Mouse (Mus musculus): ENCODE measurements around the gene Trim63. TPM values are rescaled to one million over a fixed set of nuclear protein-coding genes. Genes with fewer than 3 reads are reported as not detected.
"Not testable (repeated sequence)": the region's sequence is repeated elsewhere in the genome, so short reads cannot be mapped to it uniquely, and the experiment has no call there.

The Trim63 gene
- polyA plus RNA-seq, 1 experiment = 0.46 TPM

DNA sequence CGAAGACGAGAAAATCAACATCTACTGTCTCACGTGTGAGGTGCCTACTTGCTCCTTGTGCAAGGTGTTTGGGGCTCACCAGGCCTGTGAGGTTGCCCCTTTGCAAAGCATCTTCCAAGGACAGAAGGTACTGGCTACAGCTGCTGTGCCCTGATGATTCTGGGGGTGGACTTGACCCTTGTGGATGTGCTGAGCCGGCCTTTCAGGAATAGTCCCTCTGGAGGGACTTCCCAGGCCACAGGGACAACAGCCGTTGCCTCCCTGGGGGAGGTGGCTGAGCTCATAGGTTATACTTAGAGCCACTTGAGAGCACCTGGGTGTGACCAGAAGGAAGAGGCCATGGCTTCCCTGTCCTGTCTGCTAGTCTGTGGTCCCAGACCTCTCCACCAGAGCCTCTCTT, 4.8 kb downstream of the Trim63 start:
- 79% methylated on average over 5 of the region's 5 CpGs for WGBS
- Histone ChIP-seq H3K27ac (ENCODE audit: insufficient read depth, low read depth, low read length) (no peak overlapping the region), H3K27me3 (ENCODE audit: control insufficient read depth, insufficient read depth, low read length) (no peaks in the 10 kb centered on the region), H3K4me1 (ENCODE audit: control insufficient read depth, insufficient read depth, insufficient read length, low read length) (peaks cover 2% of the 10 kb centered on the region), H3K36me3 (ENCODE audit: control insufficient read depth, insufficient read depth, low read length) (no peaks in the 10 kb centered on the region), H3K4me3 (ENCODE audit: low read depth, low read length) (no peak overlapping the region)
- TF ChIP-seq CTCF (IDR thresholded peaks at IDR 0.05; ENCODE audit: extremely low read depth, insufficient read length, insufficient replicate concordance, low read depth, low read length) (no peak), POLR2A (IDR thresholded peaks at IDR 0.05; ENCODE audit: low read depth, low read length) (no peak)

DNA sequence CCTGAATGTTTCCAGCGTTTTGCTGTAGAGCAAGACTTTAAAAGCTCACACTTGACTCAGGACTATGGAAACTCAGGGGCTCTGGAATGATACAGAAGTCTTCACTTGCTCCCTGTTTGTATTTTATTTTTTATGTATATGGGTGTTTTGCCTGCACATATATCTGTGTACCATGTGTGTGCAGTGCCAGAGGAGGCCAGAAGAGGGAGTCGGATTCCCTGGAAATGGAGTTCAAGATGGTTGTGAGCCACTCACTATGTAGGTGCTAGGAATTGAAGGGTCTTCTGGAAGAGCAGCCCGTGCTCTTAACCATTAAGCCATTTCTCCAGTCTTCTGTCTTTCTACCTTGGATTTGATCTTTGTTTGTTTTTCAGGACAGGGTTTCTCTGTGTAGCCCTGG, 6.6 kb downstream of the Trim63 start:
- TF ChIP-seq POLR2A (IDR thresholded peaks at IDR 0.05; ENCODE audit: low read depth, low read length) = no peak
- TF ChIP-seq CTCF (IDR thresholded peaks at IDR 0.05; ENCODE audit: extremely low read depth, insufficient read length, insufficient replicate concordance, low read depth, low read length) = no peak
- 71% methylated on average over 3 of the region's 3 CpGs for WGBS

DNA sequence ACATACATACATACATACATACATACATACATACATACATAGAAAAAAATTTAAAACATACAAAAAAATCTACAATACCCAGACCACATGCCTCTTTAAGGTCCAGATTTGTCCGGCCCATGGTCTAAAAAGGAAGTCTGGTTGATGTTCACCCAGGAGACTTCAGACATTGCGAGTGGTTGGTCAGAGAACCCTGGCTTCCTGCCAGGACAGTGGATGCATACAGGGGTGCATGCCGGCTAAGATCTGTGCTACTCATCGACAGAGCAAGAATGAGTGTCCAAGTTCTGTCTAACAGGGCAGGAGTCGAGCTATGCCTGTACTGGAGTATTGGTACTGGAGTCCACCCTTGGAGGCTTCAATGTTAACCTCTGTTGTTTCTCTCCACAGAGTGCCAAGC, 9.7 kb downstream of the Trim63 start:
- TF ChIP-seq CTCF (IDR thresholded peaks at IDR 0.05; ENCODE audit: extremely low read depth, insufficient read length, insufficient replicate concordance, low read depth, low read length) = no peak
- TF ChIP-seq POLR2A (IDR thresholded peaks at IDR 0.05; ENCODE audit: low read depth, low read length) = no peak
- no peaks in the 10 kb centered on the region for H3K36me3 ChIP-seq (ENCODE audit: control insufficient read depth, insufficient read depth, low read length)
- WGBS = 35% methylated on average over 5 of the region's 5 CpGs
- H3K4me3 ChIP-seq (ENCODE audit: low read depth, low read length) = no peak overlapping the region
- no peak overlapping the region for H3K27ac ChIP-seq (ENCODE audit: insufficient read depth, low read depth, low read length)
- no peaks in the 10 kb centered on the region for H3K27me3 ChIP-seq (ENCODE audit: control insufficient read depth, insufficient read depth, low read length)
- H3K4me1 ChIP-seq (ENCODE audit: control insufficient read depth, insufficient read depth, insufficient read length, low read length) = peaks cover 19% of the 10 kb centered on the region

More for the DNA sequence above, 6.6 kb downstream of the Trim63 start:
- no peaks in the 10 kb centered on the region for H3K36me3 ChIP-seq (ENCODE audit: control insufficient read depth, insufficient read depth, low read length)
- no peaks in the 10 kb centered on the region for H3K27me3 ChIP-seq (ENCODE audit: control insufficient read depth, insufficient read depth, low read length)
- H3K27ac ChIP-seq (ENCODE audit: insufficient read depth, low read depth, low read length) = no peak overlapping the region
- H3K4me1 ChIP-seq (ENCODE audit: control insufficient read depth, insufficient read depth, insufficient read length, low read length) = peaks cover 5% of the 10 kb centered on the region
- no peak overlapping the region for H3K4me3 ChIP-seq (ENCODE audit: low read depth, low read length)

DNA sequence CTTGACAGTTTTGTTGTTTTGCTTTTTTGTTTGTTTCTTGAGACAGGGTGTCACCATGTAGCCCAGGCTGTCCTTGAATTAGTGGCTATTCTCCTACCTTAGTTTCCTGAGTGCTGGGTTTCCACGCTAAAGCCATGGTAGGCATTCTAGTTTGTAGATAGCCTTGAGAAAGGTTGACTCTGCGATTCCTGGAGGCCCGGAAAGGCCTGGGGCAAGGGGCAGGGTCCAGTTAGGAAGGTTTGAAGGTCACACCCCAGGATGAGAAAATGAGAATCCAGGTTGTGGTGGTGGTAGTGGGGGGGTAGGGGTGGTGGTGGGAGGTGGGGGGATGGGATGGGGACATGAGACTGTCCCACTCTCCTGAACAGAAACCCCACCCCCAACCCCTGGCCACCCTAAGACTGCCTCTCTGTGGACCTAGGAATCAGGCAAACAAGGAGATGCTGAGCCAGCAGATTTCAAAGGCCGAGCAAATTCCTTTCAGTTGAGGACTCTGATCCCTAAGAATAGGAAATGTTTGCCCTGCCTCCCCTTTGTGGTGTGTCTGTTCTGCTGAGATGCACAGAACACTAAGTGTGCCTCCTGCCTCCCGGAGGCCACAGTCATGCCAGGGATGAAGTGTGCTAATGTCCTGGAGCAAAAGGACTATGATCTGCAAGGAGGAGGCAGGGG, 12.1 kb downstream of the Trim63 start:
- WGBS = 30% methylated on average over 5 of the region's 5 CpGs
- H3K27ac ChIP-seq (ENCODE audit: insufficient read depth, low read depth, low read length) = peak overlapping the region; percentile 96
- H3K36me3 ChIP-seq (ENCODE audit: control insufficient read depth, insufficient read depth, low read length) = no peaks in the 10 kb centered on the region
- no peaks in the 10 kb centered on the region for H3K27me3 ChIP-seq (ENCODE audit: control insufficient read depth, insufficient read depth, low read length)
- H3K4me3 ChIP-seq (ENCODE audit: low read depth, low read length) = peak overlapping the region; percentile 20; the same call in 1 of the 2 replicates
- TF ChIP-seq POLR2A (IDR thresholded peaks at IDR 0.05; ENCODE audit: low read depth, low read length) = no peak
- TF ChIP-seq CTCF (IDR thresholded peaks at IDR 0.05; ENCODE audit: extremely low read depth, insufficient read length, insufficient replicate concordance, low read depth, low read length) = no peak
- peaks cover 19% of the 10 kb centered on the region; the same call in 1 of the 2 replicates for H3K4me1 ChIP-seq (ENCODE audit: control insufficient read depth, insufficient read depth, insufficient read length, low read length)

DNA sequence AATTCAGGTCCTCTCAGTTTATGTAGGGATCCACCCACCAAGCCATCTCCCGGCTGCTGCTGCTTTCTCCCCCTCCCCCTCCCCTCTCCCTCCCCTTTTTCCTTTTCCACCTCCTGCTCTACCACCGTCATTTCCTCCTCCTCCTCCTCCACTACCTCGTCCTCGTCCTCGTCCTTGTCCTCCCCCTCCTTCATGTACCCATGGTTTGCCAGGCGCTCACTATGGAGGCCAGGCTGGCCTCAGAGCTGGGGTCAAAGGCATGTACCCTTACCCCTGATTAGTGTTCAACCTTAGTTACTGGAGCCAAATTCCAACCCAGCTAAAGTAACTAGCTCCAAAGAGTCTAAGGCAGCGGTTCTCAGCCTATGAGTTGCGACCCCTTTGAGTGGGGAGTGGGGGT, 13.2 kb downstream of the Trim63 start:
- Histone ChIP-seq H3K27ac (ENCODE audit: insufficient read depth, low read depth, low read length) (peak overlapping the region; percentile 96), H3K27me3 (ENCODE audit: control insufficient read depth, insufficient read depth, low read length) (no peaks in the 10 kb centered on the region), H3K36me3 (ENCODE audit: control insufficient read depth, insufficient read depth, low read length) (no peaks in the 10 kb centered on the region), H3K4me1 (ENCODE audit: control insufficient read depth, insufficient read depth, insufficient read length, low read length) (peaks cover 19% of the 10 kb centered on the region; the same call in 1 of the 2 replicates), H3K4me3 (ENCODE audit: low read depth, low read length) (peak overlapping the region; percentile 20; the same call in 1 of the 2 replicates)
- WGBS = 63% methylated on average over 8 of the region's 8 CpGs
- TF ChIP-seq CTCF (IDR thresholded peaks at IDR 0.05; ENCODE audit: extremely low read depth, insufficient read length, insufficient replicate concordance, low read depth, low read length) (no peak), POLR2A (IDR thresholded peaks at IDR 0.05; ENCODE audit: low read depth, low read length) (no peak)

DNA sequence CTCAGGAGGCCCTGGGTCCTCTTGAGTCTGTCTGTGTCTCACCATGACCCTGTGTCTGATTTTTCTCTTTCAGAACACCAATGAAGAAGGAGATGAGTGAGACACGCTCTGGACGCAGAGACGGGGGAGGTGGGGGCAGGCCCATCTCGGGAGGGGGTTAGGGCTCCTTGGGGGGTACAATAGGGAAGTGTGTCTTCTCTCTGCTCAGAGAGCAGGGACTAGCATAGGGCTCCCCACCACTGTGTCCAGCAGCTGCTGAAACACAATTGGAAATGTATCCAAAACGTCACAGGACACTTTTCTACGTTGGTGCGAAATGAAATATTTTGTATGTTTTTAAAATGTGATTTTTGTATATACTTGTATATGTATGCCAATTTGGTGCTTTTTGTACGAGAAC, 13.9 kb downstream of the Trim63 start:
- WGBS = 79% methylated on average over 8 of the region's 8 CpGs
- Histone ChIP-seq H3K4me1 (ENCODE audit: control insufficient read depth, insufficient read depth, insufficient read length, low read length) (peaks cover 19% of the 10 kb centered on the region; the same call in 1 of the 2 replicates), H3K36me3 (ENCODE audit: control insufficient read depth, insufficient read depth, low read length) (no peaks in the 10 kb centered on the region), H3K27me3 (ENCODE audit: control insufficient read depth, insufficient read depth, low read length) (no peaks in the 10 kb centered on the region), H3K4me3 (ENCODE audit: low read depth, low read length) (no peak overlapping the region), H3K27ac (ENCODE audit: insufficient read depth, low read depth, low read length) (0 out of 2 replicates have a peak overlapping the region, but pooled peaks have one; percentile 96)
- TF ChIP-seq CTCF (IDR thresholded peaks at IDR 0.05; ENCODE audit: extremely low read depth, insufficient read length, insufficient replicate concordance, low read depth, low read length) = no peak
- no peak for TF ChIP-seq POLR2A (IDR thresholded peaks at IDR 0.05; ENCODE audit: low read depth, low read length)

DNA sequence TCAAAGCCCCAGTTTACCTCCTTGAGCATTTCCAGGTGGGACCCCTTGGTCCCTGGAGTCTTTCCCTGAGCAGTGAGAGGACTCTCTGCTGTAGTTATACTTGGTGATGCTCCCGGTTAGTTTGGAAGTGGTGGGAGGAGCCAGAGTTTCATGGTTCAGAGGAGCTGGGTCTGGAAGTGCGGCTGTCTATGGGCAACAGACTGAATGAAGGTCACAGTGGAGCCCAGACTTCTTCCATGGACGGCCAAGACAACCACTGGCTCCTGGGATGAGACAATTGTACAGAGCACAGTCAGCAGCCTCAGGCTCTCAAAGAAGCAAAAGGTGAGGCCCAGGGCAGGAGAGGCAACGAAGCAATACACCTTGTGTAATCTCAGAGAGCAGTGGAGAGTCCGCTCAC, 15.4 kb downstream of the Trim63 start:
- Histone ChIP-seq H3K4me1 (ENCODE audit: control insufficient read depth, insufficient read depth, insufficient read length, low read length) (peaks cover 19% of the 10 kb centered on the region; the same call in 1 of the 2 replicates), H3K4me3 (ENCODE audit: low read depth, low read length) (no peak overlapping the region), H3K36me3 (ENCODE audit: control insufficient read depth, insufficient read depth, low read length) (0 out of 2 replicates have a peak, but pooled peaks cover 1% of the 10 kb centered on the region), H3K27me3 (ENCODE audit: control insufficient read depth, insufficient read depth, low read length) (no peaks in the 10 kb centered on the region), H3K27ac (ENCODE audit: insufficient read depth, low read depth, low read length) (no peak overlapping the region)
- no peak for TF ChIP-seq POLR2A (IDR thresholded peaks at IDR 0.05; ENCODE audit: low read depth, low read length)
- no peak for TF ChIP-seq CTCF (IDR thresholded peaks at IDR 0.05; ENCODE audit: extremely low read depth, insufficient read length, insufficient replicate concordance, low read depth, low read length)
- 80% methylated on average over 5 of the region's 5 CpGs for WGBS

DNA sequence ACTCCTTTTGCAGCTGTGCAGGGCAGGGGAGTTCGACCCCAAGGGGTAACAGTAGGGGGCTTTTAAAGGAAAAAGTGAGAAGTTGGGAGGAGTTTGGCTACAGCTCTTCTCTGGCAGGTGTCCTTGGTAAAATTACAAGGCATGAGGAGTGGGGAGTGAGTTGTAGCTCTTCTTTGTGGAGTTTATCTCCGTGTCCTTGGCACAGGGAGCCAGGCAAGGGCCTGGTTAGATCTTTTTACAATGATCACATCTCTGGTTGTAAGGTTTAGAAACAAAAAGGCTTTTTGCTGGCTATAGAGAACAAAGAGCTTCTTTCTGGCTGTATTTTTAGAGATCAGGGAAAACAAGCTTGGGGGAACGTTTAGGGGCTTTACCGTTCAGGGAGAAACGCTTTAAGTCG, 26.3 kb downstream of the Trim63 start:
- not testable (repeated sequence) for H3K27me3 ChIP-seq (ENCODE audit: control insufficient read depth, insufficient read depth, low read length); H3K36me3 ChIP-seq (ENCODE audit: control insufficient read depth, insufficient read depth, low read length); H3K4me3 ChIP-seq (ENCODE audit: low read depth, low read length); H3K27ac ChIP-seq (ENCODE audit: insufficient read depth, low read depth, low read length); H3K4me1 ChIP-seq (ENCODE audit: control insufficient read depth, insufficient read depth, insufficient read length, low read length)
- 86% methylated on average over 6 of the region's 6 CpGs for WGBS

All from small intestine, adult 2 months (tissue).